Mouse (Mus musculus) CH12.LX (cell line): Measurements from ENCODE around the gene Zc3h6.

Source experiments
- CTCF ChIP-seq, 2 experiments: IDR thresholded peaks in 1 of 2; conservative IDR thresholded peaks in 1 of 2; 2 replicates each; pipeline ENCODE4 v1.5.1; 2011 to 2012; ENCODE audit warnings: low read depth in 2 of 2, low read length in 2 of 2, improper control_type of control experiment in 1 of 2, inconsistent platforms in 1 of 2, mild to moderate bottlenecking in 1 of 2, moderate library complexity in 1 of 2
- JUND ChIP-seq: conservative IDR thresholded peaks from 2 replicates; pipeline ENCODE4 v1.6.1; 2011; ENCODE audit warnings: low read depth, low read length, improper control_type of control experiment
- MXI1 ChIP-seq: IDR thresholded peaks from 2 replicates; pipeline ENCODE4 v1.6.1; 2011; ENCODE audit warnings: mild to moderate bottlenecking, low read depth, low read length, improper control_type of control experiment
- POLR2AphosphoS2 ChIP-seq: IDR thresholded peaks from 2 replicates; pipeline ENCODE4 v1.6.1; 2011; ENCODE audit warnings: low read depth, low read length, improper control_type of control experiment
- RAD21 ChIP-seq: IDR thresholded peaks from 2 replicates; pipeline ENCODE4 v1.6.1; 2011; ENCODE audit warnings: low read depth, mild to moderate bottlenecking, low read length, improper control_type of control experiment, moderate library complexity
- TCF12 ChIP-seq: IDR thresholded peaks from 2 replicates; pipeline ENCODE4 v1.6.1; 2014; ENCODE audit warnings: low read depth, mild to moderate bottlenecking, inconsistent platforms, low read length, improper control_type of control experiment

DNA sequence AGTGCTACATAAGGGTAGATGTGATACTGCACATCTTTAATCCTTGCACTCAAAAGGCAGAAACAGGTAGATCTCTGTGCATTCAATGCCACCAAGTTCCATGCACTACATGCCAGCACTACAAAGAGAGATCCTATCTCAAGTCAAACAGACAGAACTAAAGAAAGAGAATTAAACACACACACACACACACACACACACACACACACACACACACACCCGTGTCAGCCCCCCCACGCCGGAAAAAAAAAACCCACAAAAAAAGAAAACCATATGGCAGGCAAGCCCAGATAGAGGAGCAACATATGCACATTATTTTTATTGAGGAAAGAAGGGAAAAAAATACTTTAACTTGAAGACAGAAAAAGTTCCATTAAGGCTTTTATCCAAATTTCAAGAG, 38.8 kb upstream of the Zc3h6 start:
- TF ChIP-seq MXI1: no peak
- no peak for TF ChIP-seq JUND
- no peak for TF ChIP-seq CTCF (conservative IDR thresholded peaks at IDR 0.05 in 1 of 2, IDR thresholded peaks at IDR 0.05 in 1 of 2; ENCODE audit: low read depth in 2 of 2, low read length in 2 of 2)
- TF ChIP-seq RAD21: no peak
- no peak for TF ChIP-seq TCF12
- TF ChIP-seq POLR2AphosphoS2: no peak
